Mouse (Mus musculus): Measurements from ENCODE around the gene Ldb3.

Gene Ldb3

DNA sequence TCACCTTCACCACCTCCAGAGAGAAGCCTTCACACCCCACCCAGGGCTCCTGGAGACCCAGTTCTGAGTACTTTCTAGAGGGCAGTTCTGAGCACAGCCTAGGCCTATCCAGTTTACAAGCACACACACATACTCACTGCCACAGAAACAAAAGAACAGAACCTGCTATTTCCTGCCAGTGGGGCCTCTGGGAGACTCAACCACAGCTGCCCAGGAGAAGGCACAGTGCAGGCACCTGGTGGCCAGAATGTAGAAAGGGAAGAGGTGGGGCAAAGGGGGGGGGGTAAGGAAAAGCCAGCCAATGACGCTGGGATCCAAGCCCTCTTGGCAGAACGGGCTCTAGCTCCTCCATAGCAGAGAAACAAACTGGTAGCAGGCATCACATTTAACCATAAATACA, 26.1 kb downstream of the Ldb3 start:
- DNase-seq (ENCODE audit: extremely low read depth, insufficient read length, low spot score): no peak

DNA sequence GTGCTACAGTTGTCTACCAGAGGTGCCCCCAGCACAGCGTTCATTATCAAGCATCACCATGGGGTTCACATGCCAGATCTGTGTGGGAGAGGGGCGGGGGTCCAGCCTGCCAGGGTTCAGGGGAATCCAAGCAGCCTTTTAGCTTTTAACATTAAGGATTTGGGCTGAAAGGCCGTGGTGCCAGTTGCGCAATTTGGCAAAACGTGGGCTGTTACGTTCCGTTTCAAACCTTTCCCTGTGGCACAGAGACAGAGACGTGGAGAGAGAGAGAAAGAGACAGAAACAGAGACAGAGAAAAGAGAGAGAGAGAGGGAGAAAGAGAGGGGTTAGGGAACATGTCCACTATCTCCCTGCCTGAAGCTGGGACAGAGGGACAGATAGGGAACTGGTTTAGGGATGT, 26.8 kb downstream of the Ldb3 start:
- no peak for DNase-seq (ENCODE audit: extremely low read depth, insufficient read length, low spot score)

DNA sequence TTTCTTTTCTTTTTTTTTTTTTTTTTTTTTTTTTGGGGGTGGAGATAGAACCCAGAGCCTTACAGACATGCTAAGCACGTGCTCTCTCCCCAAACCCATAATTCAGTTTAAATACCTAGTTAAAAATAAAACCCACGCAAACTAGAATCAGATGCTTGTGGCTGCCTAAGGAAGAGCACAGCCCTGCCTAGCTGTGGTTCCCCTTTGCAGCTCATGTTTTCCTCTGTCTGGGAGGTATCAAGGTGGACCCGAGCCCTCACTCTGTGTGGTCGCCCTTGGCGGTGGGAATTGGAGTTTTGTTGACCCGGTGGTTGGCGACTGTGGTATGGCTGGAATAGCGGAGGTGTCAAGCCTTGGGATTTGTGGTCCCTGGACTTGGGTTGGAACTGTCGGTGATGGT, 29.5 kb downstream of the Ldb3 start:
- DNase-seq (ENCODE audit: extremely low read depth, insufficient read length, low spot score): no peak

DNA sequence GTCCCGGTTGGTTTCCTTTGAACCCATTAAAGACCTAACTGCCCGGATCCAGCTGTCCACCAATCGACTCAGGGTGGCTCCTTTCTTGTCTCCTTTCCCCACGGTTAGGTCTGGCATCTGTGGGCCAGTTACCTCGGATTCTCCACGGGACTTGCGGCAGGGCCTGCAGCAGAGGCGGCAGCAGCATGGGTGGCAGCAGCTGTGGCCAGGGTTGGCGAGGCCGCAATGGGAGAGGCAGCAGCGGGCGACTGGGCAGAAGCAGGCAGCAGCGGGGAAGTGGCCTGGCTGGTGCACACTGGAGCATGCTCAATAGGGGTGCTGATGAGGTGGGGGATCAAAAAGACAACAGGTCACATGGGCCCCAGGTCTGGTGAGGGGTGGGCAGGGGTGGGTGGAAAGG, 33.3 kb downstream of the Ldb3 start:
- no peak for DNase-seq (ENCODE audit: extremely low read depth, insufficient read length, low spot score)

- peak; percentile 34 for DNase-seq (ENCODE audit: extremely low read depth, insufficient read length, low spot score)
Measured at GRCm38 (mm10) chr14:34554047-34554446, 34.4 kb downstream of the Ldb3 start.

DNA sequence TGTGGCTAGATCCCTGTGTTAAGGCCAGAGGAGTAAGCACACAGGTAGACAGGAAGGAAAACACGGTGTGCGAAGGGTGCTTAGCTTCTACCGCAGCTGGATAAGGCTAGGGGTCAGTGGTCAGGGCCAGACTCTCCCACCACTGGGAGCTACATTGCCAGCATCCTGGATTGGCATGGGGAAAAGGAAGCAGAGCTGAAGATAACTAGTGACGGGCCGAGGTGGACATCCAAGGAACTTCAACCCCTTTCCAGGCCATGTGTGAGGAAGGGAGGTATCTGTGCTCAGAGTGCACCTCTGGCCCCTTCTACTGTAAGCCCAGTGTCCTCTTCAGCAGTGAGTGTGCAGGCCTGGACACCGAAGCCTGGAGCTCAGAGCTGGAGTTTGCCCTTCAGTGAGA, 35.0 kb downstream of the Ldb3 start:
- no peak for DNase-seq (ENCODE audit: extremely low read depth, insufficient read length, low spot score)

- DNase-seq (ENCODE audit: extremely low read depth, insufficient read length, low spot score): no peak
Measured at GRCm38 (mm10) chr14:34552226-34552625, 36.3 kb downstream of the Ldb3 start.

DNA sequence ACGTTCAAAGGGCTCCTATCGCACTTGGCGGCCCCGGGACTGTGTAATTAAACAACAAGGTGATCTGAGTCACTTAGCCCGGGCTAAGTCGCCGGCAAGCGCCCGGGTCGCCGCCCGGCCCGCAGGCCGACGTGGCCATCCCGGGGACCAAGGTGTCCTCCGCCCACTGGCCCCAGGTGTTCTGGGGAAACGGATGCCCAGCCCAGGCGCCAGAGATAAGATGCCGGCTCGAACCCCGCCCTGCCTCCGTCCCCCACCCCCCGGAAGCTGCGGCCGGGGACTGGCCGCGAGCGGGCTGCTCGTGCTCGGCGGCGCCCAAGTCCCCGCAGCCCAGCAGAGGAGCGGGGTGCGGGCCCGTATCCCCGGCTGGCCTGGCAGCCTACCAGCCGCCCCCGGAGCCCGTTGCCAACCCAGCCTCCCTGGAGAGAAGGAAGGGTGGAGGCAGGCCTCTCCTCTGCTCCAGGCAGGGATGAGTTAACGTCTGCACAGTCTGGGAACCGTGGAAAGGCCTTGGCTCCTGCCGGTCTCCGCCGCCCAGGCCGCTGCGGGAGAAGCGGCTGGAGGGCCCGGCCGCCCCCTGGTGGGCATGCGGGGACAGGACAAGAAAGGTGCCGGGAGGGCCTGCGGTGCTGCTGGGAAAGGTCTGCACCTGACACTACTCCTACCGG, 39.3 kb downstream of the Ldb3 start:
- peak; percentile 88 for DNase-seq (ENCODE audit: extremely low read depth, insufficient read length, low spot score)

GRCm38 (mm10) chr14:34548391-34549001, 40.0 kb downstream of the Ldb3 start:
- peak; percentile 59 for DNase-seq (ENCODE audit: extremely low read depth, insufficient read length, low spot score)

- DNase-seq (ENCODE audit: extremely low read depth, insufficient read length, low spot score): no peak
Measured at GRCm38 (mm10) chr14:34544545-34544944, 43.9 kb downstream of the Ldb3 start.

- no peak for DNase-seq (ENCODE audit: extremely low read depth, insufficient read length, low spot score)
Measured at GRCm38 (mm10) chr14:34544001-34544400, 44.5 kb downstream of the Ldb3 start.

DNA sequence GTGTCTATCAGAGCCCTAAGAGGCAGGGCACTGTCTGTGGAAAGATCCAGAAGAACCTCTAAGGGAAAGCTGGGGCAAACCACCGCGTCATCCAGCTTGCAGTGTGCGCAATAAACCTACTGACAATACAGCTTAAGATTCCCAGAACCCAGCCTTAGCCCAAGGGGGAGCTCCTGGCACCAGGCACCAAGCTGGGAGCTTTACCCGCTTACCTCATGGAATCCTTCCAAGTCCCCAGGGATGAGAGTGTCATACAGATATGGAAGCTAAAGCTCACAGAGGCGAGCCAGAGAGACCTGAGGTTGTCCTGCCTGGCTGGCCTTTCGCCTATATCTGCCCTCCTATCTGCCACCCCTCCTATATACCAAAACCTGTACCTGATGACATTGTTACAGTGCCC, 44.9 kb downstream of the Ldb3 start:
- DNase-seq (ENCODE audit: extremely low read depth, insufficient read length, low spot score): no peak

- no peak for DNase-seq (ENCODE audit: extremely low read depth, insufficient read length, low spot score)
Measured at GRCm38 (mm10) chr14:34541896-34542295, 46.6 kb downstream of the Ldb3 start.

DNA sequence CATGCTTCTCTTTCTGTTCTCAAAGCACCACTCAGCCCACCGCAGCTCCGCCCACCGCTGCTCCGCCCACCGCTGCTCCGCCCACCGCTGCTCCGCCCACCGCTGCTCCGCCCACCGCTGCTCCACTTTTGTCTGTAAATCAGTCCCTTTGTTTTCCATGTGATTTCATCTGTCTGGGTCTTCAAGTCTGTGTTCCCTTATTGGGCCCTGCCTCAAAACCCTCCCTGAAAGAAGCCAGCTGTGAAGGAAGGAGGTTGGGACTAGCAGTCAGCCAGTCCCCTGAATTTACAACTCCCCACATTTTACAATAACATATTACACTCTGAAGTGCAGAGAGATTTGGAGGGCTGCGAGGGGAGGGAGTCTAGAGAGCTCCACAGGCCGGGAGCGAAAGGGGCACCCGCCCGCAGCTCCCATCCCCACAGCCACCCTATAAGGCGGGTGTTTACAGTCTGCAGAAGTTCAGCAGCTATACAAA, 47.8 kb downstream of the Ldb3 start:
- DNase-seq (ENCODE audit: extremely low read depth, insufficient read length, low spot score): no peak

- no peak for DNase-seq (ENCODE audit: extremely low read depth, insufficient read length, low spot score)
Measured at GRCm38 (mm10) chr14:34535883-34536282, 52.6 kb downstream of the Ldb3 start.

- DNase-seq (ENCODE audit: extremely low read depth, insufficient read length, low spot score): no peak
Measured at GRCm38 (mm10) chr14:34533537-34533936, 54.9 kb downstream of the Ldb3 start.

DNA sequence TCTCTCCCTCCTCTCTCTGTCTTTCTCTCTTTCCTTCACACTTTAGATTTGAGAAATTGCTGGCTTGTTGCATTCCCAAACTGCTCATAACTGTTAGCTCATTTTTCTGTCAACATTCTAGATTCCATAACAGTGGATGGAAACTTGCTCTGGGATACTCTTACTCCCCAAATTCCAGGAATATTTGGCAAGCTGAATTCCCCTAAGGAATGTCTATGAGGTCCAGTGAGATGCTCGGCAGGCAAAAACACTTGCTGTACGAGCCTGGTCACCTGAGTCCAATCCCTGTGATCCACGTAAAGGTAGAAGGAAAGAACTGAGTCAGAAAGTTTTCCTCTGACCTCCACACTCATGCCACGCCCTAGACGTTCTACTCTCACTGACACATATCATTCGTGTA, 55.9 kb downstream of the Ldb3 start:
- peak; percentile 25 for DNase-seq (ENCODE audit: extremely low read depth, insufficient read length, low spot score)

DNA sequence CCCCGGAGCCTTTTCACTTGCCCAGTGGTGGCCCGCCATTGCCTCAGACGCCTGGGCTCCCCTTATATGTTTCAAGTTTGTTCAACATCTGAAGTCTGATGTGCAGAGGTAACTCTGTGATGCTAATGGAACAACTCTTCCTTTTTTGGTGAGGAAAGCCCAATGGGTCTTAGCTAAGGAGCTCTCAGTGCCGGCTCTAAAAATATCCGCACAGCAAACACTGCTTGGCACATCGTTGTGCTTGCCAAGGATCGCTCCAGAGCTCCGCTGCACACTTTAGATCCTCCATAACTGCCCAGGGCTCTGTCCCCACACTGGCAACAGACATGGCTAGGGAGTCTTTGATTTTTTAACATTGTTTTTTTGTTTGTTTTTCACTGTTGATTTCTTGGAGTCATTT, 59.7 kb downstream of the Ldb3 start:
- no peak for DNase-seq (ENCODE audit: extremely low read depth, insufficient read length, low spot score)

DNA sequence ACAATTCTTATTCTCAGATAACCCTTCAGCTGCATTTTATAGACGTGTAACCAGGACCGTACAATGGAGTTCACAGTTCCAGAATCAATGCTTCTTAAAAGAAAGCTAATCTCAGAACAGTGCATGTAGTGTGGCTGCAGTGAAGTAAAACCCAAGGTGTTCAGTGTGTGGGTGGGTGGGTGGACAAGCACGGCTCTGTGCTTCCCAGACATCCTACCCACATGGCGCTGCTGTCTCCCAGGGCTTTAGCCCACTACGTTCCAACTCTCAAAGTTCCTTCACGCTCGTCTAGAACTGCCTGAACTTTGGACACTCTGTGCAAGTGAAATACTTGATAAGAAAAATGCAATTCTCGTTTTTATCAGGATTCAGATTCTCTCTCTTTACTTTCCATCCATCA, 65.8 kb downstream of the Ldb3 start, which contains the start of gene 9230112D13Rik:
9230112D13Rik (minus strand) TSS at position 101 of the 400 bp plus-strand sequence.
- no peak for DNase-seq (ENCODE audit: extremely low read depth, insufficient read length, low spot score)

- DNase-seq (ENCODE audit: extremely low read depth, insufficient read length, low spot score): no peak
Measured at GRCm38 (mm10) chr14:34517959-34518544, 70.4 kb downstream of the Ldb3 start.

DNA sequence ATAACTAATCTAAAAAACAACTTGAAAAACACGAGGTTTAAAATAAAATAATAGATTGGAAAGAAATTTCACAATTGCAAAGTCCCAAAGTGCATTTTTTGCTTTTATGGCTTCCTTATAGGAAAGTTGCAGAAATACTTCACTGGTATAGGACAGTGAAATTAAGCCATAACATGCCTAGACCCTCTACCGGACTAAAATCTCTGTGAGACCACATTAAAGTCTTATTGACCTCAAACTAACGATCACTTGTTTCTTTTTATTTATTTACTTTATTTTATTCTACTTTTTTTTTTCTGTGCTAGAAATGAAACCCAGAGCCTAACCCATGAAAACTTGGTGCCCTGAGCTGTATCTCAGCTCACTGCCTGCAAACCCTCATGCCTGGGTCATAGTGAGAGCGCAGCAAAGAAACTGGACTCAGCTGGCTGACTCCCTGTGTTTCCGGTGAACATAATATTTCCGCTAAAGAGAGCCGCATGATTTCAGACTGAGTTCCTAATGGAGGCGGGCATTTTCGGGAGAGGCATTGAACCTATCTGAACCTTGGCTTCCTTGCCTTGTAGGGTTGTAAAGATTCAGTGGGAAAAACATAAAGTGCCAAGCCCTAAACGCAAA, 71.4 kb downstream of the Ldb3 start:
- no peak for DNase-seq (ENCODE audit: extremely low read depth, insufficient read length, low spot score)

- no peak for DNase-seq (ENCODE audit: extremely low read depth, insufficient read length, low spot score)
Measured at GRCm38 (mm10) chr14:34515860-34516259, 72.6 kb downstream of the Ldb3 start.

Data from 3134 (cell line).